Mouse (Mus musculus): ENCODE results near the gene Alk.

DNA sequence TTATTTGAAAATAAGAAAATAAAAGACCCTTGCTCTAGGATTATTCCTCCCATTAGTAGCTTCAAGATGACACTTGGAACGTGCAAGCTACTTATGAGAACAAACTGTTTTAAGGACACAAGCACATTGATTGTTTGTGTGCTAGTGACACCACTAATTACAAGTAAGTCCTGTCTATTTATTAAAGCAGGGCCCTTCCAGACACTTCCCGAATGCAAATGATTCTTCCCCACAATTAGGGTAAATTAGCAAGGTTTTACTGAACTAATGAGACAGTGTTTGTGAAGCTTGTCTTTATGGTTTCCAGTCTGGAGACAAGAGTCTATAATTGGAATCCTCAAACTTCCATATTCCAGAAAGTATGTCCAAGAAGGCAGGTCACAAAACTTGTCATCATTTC is 523.0 kb downstream of the Alk start:
- TF ChIP-seq POLR2A (IDR thresholded peaks at IDR 0.05; ENCODE audit: extremely low read depth, insufficient read depth, low read length) (no peak), CTCF (IDR thresholded peaks at IDR 0.05; ENCODE audit: low read depth, low read length) (no peak)
